Mouse (Mus musculus): ENCODE results near the gene 4933427D14Rik. TPM values are rescaled to one million over a fixed set of nuclear protein-coding genes. Genes with fewer than 3 reads are reported as not detected.
A peak's percentile ranks its signal among the peaks of the same experiment; 100 is the strongest.

4933427D14Rik gene
- polyA plus RNA-seq, 1 experiment from 2014 or later = 12.8 TPM

GRCm38 (mm10) chr11:72120354-72120753, 86.9 kb downstream of the 4933427D14Rik start:
- DNase-seq (ENCODE audit: low spot score) = no peak
- Histone ChIP-seq H3K27me3 (replicated peaks; ENCODE audit: control insufficient read depth, insufficient read depth, low read length) (no peaks in the 10 kb centered on the region), H3K9ac (ENCODE audit: low read length) (no peak overlapping the region), H3K9me3 (replicated peaks; ENCODE audit: control insufficient read depth, low read length) (no peaks in the 10 kb centered on the region), H3K4me3 (ENCODE audit: low read depth, low read length) (no peak overlapping the region), H3K4me2 (ENCODE audit: low read length) (no peak overlapping the region), H3K4me1 (ENCODE audit: control insufficient read depth, insufficient read depth, low read length) (no peaks in the 10 kb centered on the region), H3K27ac (ENCODE audit: low read depth, low read length) (no peak overlapping the region), H3K36me3 (ENCODE audit: control insufficient read depth, insufficient read depth, low read length) (no peaks in the 10 kb centered on the region)
- ATAC-seq = no peak
- 88% methylated on average over 6 of the region's 6 CpGs for WGBS

DNA sequence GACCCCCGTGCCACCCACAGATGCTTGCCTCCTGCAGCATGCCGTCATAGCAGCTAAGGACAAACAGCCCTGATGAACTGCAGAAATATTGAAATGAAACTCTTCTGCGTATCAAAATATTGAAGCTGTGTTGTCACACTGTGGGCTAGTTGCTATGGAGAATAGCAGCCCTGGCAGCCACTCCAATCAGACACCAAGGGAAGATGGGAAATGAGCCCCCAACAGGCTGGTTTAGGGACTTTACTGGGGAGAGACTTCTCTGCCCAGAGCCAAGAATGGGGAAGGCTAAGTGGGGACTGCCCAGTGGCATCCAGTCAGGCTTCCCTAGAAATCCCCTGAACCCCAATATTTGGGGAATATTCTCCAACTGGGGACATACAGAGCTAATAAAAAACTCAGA, 88.6 kb downstream of the 4933427D14Rik start:
- Histone ChIP-seq H3K4me1 (ENCODE audit: control insufficient read depth, insufficient read depth, low read length) (no peaks in the 10 kb centered on the region), H3K27me3 (replicated peaks; ENCODE audit: control insufficient read depth, insufficient read depth, low read length) (no peaks in the 10 kb centered on the region), H3K4me2 (ENCODE audit: low read length) (no peak overlapping the region), H3K9ac (ENCODE audit: low read length) (no peak overlapping the region), H3K9me3 (replicated peaks; ENCODE audit: control insufficient read depth, low read length) (no peaks in the 10 kb centered on the region), H3K4me3 (ENCODE audit: low read depth, low read length) (no peak overlapping the region), H3K36me3 (ENCODE audit: control insufficient read depth, insufficient read depth, low read length) (no peaks in the 10 kb centered on the region), H3K27ac (ENCODE audit: low read depth, low read length) (no peak overlapping the region)
- DNase-seq (ENCODE audit: low spot score) = no peak
- ATAC-seq = no peak
- WGBS = 92% methylated on average over 3 of the region's 3 CpGs

DNA sequence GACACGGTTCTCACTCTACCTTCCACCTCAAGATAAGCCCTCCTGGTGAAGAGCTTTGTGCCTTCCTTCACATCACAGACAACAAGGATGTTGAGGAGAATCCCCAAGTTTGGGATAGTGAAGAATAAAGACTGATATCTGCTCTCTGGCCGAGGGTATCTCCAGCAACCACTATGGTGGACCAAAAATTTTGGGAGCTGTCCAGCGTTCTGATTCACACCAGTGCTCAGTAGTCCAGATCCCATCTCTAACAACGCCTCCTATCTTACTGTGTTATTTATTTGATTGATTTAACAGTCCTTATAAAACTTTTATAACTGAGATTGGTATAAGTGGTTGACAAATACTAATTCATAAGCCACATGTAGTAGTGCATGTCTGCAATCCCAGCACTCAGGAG, 94.0 kb downstream of the 4933427D14Rik start:
- no peak for DNase-seq (ENCODE audit: low spot score)
- no peak overlapping the region for H3K4me2 ChIP-seq (ENCODE audit: low read length)
- ATAC-seq = no peak
- H3K4me1 ChIP-seq (ENCODE audit: control insufficient read depth, insufficient read depth, low read length) = no peaks in the 10 kb centered on the region
- no peaks in the 10 kb centered on the region for H3K9me3 ChIP-seq (replicated peaks; ENCODE audit: control insufficient read depth, low read length)
- H3K36me3 ChIP-seq (ENCODE audit: control insufficient read depth, insufficient read depth, low read length) = no peaks in the 10 kb centered on the region
- H3K27me3 ChIP-seq (replicated peaks; ENCODE audit: control insufficient read depth, insufficient read depth, low read length) = no peaks in the 10 kb centered on the region
- no peak overlapping the region for H3K9ac ChIP-seq (ENCODE audit: low read length)
- H3K4me3 ChIP-seq (ENCODE audit: low read depth, low read length) = no peak overlapping the region
- WGBS = 60% methylated on average over 4 of the region's 4 CpGs
- H3K27ac ChIP-seq (ENCODE audit: low read depth, low read length) = no peak overlapping the region

DNA sequence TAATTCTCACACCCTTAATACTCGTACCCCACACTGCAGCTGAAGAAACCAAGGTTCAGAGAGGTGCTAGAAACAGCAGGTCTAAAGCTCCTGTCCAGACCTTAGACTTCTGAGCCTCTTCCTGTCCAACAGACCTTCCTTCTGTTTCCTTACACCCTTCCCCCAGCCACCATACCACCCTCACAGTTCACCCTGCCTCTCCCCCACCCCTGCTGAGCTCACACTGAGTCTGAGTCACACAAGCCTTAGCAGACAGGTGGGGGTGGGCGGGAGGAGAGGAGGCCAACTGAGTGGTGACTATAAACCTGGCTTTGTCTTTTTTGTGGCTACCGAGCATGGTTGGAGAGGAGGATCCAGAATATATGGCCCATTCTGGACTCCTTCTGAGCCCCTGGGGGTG, 96.5 kb downstream of the 4933427D14Rik start:
- no peak overlapping the region for H3K4me2 ChIP-seq (ENCODE audit: low read length)
- no peaks in the 10 kb centered on the region for H3K4me1 ChIP-seq (ENCODE audit: control insufficient read depth, insufficient read depth, low read length)
- H3K9me3 ChIP-seq (replicated peaks; ENCODE audit: control insufficient read depth, low read length) = no peaks in the 10 kb centered on the region
- no peak overlapping the region for H3K27ac ChIP-seq (ENCODE audit: low read depth, low read length)
- 52% methylated on average over 3 of the region's 3 CpGs for WGBS
- no peaks in the 10 kb centered on the region for H3K27me3 ChIP-seq (replicated peaks; ENCODE audit: control insufficient read depth, insufficient read depth, low read length)
- no peak overlapping the region for H3K9ac ChIP-seq (ENCODE audit: low read length)
- no peaks in the 10 kb centered on the region for H3K36me3 ChIP-seq (ENCODE audit: control insufficient read depth, insufficient read depth, low read length)
- ATAC-seq = no peak
- no peak overlapping the region for H3K4me3 ChIP-seq (ENCODE audit: low read depth, low read length)
- DNase-seq (ENCODE audit: low spot score) = no peak

DNA sequence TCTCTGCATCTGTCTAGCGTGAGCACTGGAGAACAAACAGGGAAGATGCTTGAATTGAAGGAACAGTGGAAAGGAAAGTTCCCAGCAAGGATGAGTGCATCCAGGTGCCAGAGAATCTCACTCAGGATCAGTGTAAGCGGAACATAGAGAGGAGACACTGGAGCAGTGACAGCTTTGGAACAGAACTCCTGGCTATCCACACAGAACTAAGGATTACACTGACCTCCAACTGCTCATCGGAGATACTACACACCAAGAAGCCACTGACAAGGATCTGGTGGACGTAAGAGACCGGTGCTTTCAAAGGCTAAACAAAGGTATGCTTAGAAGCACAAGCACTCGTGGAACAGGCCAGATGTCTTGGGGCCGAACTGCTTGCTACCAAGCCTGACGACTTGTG, 103.0 kb downstream of the 4933427D14Rik start:
- no peaks in the 10 kb centered on the region for H3K36me3 ChIP-seq (ENCODE audit: control insufficient read depth, insufficient read depth, low read length)
- H3K9ac ChIP-seq (ENCODE audit: low read length) = peak overlapping the region; percentile 21
- DNase-seq (ENCODE audit: low spot score) (no peak), ATAC-seq (peak; percentile 34; the same call in 1 of the 2 replicates)
- 49% methylated on average over 8 of the region's 8 CpGs for WGBS
- H3K4me1 ChIP-seq (ENCODE audit: control insufficient read depth, insufficient read depth, low read length) = peaks cover 6% of the 10 kb centered on the region; the same call in 1 of the 2 replicates
- H3K4me2 ChIP-seq (ENCODE audit: low read length) = peak overlapping the region; percentile 12; the same call in 1 of the 2 replicates
- no peaks in the 10 kb centered on the region for H3K27me3 ChIP-seq (replicated peaks; ENCODE audit: control insufficient read depth, insufficient read depth, low read length)
- H3K9me3 ChIP-seq (replicated peaks; ENCODE audit: control insufficient read depth, low read length) = no peaks in the 10 kb centered on the region
- H3K4me3 ChIP-seq (ENCODE audit: low read depth, low read length) = no peak overlapping the region
- H3K27ac ChIP-seq (ENCODE audit: low read depth, low read length) = peak overlapping the region; percentile 22

Other genes starting within 250 kb of the 4933427D14Rik start
- gene Aipl1, start 169.9 kb downstream of the 4933427D14Rik start, polyA plus RNA-seq (2014; fragmentation: Nextera tagmentation; extraction: Ambion mirVana) = 0.09 TPM in 2 replicates
- 97.8 and 123 TPM in 2 replicates for gene Pimreg, start 165.4 kb downstream of the 4933427D14Rik start, polyA plus RNA-seq (2014; fragmentation: Nextera tagmentation; extraction: Ambion mirVana)
- gene Pitpnm3, start 71.7 kb downstream of the 4933427D14Rik start, polyA plus RNA-seq (2014; fragmentation: Nextera tagmentation; extraction: Ambion mirVana) = 0.94 and 1.4 TPM in 2 replicates
- 0.07 and 0.15 TPM in 2 replicates for gene Gm43951, start 619 bp downstream of the 4933427D14Rik start, polyA plus RNA-seq (2014; fragmentation: Nextera tagmentation; extraction: Ambion mirVana)
- gene Txndc17, start 88 bp upstream of the 4933427D14Rik start, polyA plus RNA-seq (2014; fragmentation: Nextera tagmentation; extraction: Ambion mirVana) = 118 and 131 TPM in 2 replicates
- gene Med31, start 8.1 kb upstream of the 4933427D14Rik start, polyA plus RNA-seq (2014; fragmentation: Nextera tagmentation; extraction: Ambion mirVana) = 64.7 and 69.6 TPM in 2 replicates
- 0.24 and 0.51 TPM in 2 replicates for gene Slc13a5, start 59.8 kb upstream of the 4933427D14Rik start, polyA plus RNA-seq (2014; fragmentation: Nextera tagmentation; extraction: Ambion mirVana)
- 1.1 TPM in 2 replicates for gene Xaf1, start 94.2 kb upstream of the 4933427D14Rik start, polyA plus RNA-seq (2014; fragmentation: Nextera tagmentation; extraction: Ambion mirVana)
- not detected in 2 replicates for gene Fbxo39, start 107.0 kb upstream of the 4933427D14Rik start, polyA plus RNA-seq (2014; fragmentation: Nextera tagmentation; extraction: Ambion mirVana)
- 10.4 and 10.5 TPM in 2 replicates for gene Tekt1, start 155.0 kb upstream of the 4933427D14Rik start, polyA plus RNA-seq (2014; fragmentation: Nextera tagmentation; extraction: Ambion mirVana)
- gene Smtnl2, start 204.3 kb upstream of the 4933427D14Rik start, polyA plus RNA-seq (2014; fragmentation: Nextera tagmentation; extraction: Ambion mirVana) = 1.4 and 1.6 TPM in 2 replicates
- not detected in 2 replicates for gene Ggt6, start 228.1 kb upstream of the 4933427D14Rik start, polyA plus RNA-seq (2014; fragmentation: Nextera tagmentation; extraction: Ambion mirVana)
- 80.5 and 82.1 TPM in 2 replicates for gene Mybbp1a, start 233.9 kb upstream of the 4933427D14Rik start, polyA plus RNA-seq (2014; fragmentation: Nextera tagmentation; extraction: Ambion mirVana)

Data from forebrain, embryonic 14.5 days (tissue).